Mouse (Mus musculus) liver, embryonic 14.5 days (tissue): ENCODE data around the gene Cln5. TPM values are rescaled to one million over a fixed set of nuclear protein-coding genes. Genes with fewer than 3 reads are reported as not detected.

Experiments used
- ATAC-seq: fragments of 200-750 bp; cut with Nextera tagmentation; 2 replicates; pipeline ENCODE4 v1.8.0; 2017; ENCODE audit warnings: moderate number of reproducible peaks, mild to moderate bottlenecking, moderate library complexity; ENCODE audit not compliant: insufficient read depth
- DNase-seq, 3 experiments: peaks; one replicate each; pipeline ENCODE4 v3.0.0-alpha.2; 2012 to 2013; ENCODE audit warnings: low read depth in 3 of 3, low spot score in 3 of 3
- H3K27ac ChIP-seq: fragments of 300-500 bp; sonication (generic); 2 replicates; pipeline ENCODE4 v1.5.1; 2014; ENCODE audit warnings: moderate library complexity, mild to moderate bottlenecking, control low read depth, inconsistent platforms
- H3K27me3 ChIP-seq: fragments of 300-500 bp; sonication (generic); 2 replicates; pipeline ENCODE4 v1.6.1; 2014; ENCODE audit warnings: mild to moderate bottlenecking, low read length, moderate library complexity; ENCODE audit not compliant: control insufficient read depth, insufficient read depth
- H3K36me3 ChIP-seq: fragments of 300-500 bp; sonication (generic); replicated peaks from 2 replicates; pipeline ENCODE4 v1.6.1; 2014; ENCODE audit warnings: low read depth; ENCODE audit not compliant: control insufficient read depth, insufficient read depth
- H3K4me1 ChIP-seq, 2 experiments: fragments of 200-500 bp in 1 of 2; fragments of 300-500 bp in 1 of 2; sonication (generic) in 1 of 2; replicated peaks; 2 replicates each; pipeline ENCODE4 v1.6.1; 2012 to 2014; ENCODE audit warnings: antibody characterized with exemption in 1 of 2, inconsistent platforms in 1 of 2, low read length in 1 of 2; ENCODE audit not compliant: control insufficient read depth in 2 of 2, insufficient read depth in 2 of 2
- H3K4me2 ChIP-seq: fragments of 300-500 bp; sonication (generic); 2 replicates; pipeline ENCODE4 v1.6.1; 2014; ENCODE audit warnings: low read depth, mild to moderate bottlenecking, control low read depth, moderate library complexity
- H3K4me3 ChIP-seq, 2 experiments: fragments of 200-500 bp in 1 of 2; fragments of 300-500 bp in 1 of 2; sonication (generic) in 1 of 2; 2 replicates each; pipeline ENCODE4 v1.5.1; 2012 to 2014; ENCODE audit warnings: low read depth in 2 of 2, low read length in 2 of 2, mild to moderate bottlenecking in 2 of 2, control low read depth in 1 of 2, inconsistent platforms in 1 of 2, moderate library complexity in 1 of 2; ENCODE audit not compliant: insufficient read depth in 1 of 2
- H3K9ac ChIP-seq: fragments of 300-500 bp; sonication (generic); replicated peaks from 2 replicates; pipeline ENCODE4 v1.6.1; 2014; ENCODE audit warnings: mild to moderate bottlenecking, control low read depth, moderate library complexity
- H3K9me3 ChIP-seq: fragments of 300-500 bp; sonication (generic); 2 replicates; pipeline ENCODE4 v1.6.1; 2016; ENCODE audit warnings: low read length, mixed read lengths; ENCODE audit not compliant: control insufficient read depth
- CTCF ChIP-seq: IDR thresholded peaks from 2 replicates; pipeline ENCODE4 v1.5.1; 2016; ENCODE audit warnings: antibody characterized with exemption, low read depth, control low read depth
- EP300 ChIP-seq: IDR thresholded peaks from 2 replicates; pipeline ENCODE4 v1.6.1; 2016; ENCODE audit warnings: antibody characterized with exemption, low read depth
- WGBS: fragments of 180-500 bp; shearing (Covaris S2); extraction: QIAGEN DNeasy Blood & Tissue Kit; methylation state at CpG from one replicate; pipeline ENCODE4 v1.1.7; 2014; ENCODE audit not compliant: insufficient replicate concordance; 5-methylcytosine and 5-hydroxymethylcytosine counted together
- polyA plus RNA-seq, 2 experiments: library from polyadenylated mRNA; depleted of rRNA in 1 of 2; stranded (reverse) in 1 of 2; unstranded in 1 of 2; fragments of >200 nt; fragmentation: Nextera tagmentation in 1 of 2; extraction: Ambion mirVana in 1 of 2; gene quantifications; 2 replicates each; pipeline versions ENCODE4 v1.2.1 to v1.2.3; 2012 to 2014

The Cln5 gene
- polyA plus RNA-seq, 2 experiments, result 9.7 to 20.2 TPM

DNA sequence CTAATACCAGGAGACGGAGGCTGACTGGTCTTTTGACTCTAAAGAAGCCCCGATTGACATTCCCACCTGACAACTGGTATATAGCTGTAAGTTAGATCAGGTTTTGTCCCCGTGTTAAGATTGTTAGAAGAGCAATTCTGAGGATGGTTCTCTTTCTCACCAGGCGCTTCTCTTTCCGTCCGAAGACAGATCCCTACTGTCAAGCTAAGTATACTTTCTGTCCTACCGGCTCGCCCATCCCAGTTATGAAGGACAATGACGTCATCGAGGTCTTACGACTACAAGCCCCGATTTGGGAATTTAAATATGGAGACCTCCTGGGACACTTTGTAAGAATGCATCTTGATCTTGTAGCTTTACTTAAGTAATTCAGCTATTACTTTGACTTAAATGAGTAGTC, 1.5 kb downstream of the Cln5 start:
- Histone ChIP-seq H3K27me3 (no peaks in the 10 kb centered on the region), H3K4me2 (peak overlapping the region; percentile 95), H3K4me1 (peaks cover 0 to 10% of the 10 kb centered on the region in 2 experiments; a peak in 3 of 4 replicates), H3K9ac (no peak overlapping the region), H3K9me3 (no peaks in the 10 kb centered on the region), H3K27ac (no peak overlapping the region), H3K4me3 (peak overlapping the region in 1 of 2 experiments; percentile 6; a peak in 1 of 4 replicates), H3K36me3 (peaks cover 18% of the 10 kb centered on the region)
- 86% methylated on average over 12 of the region's 12 CpGs for WGBS
- no peak for DNase-seq
- TF ChIP-seq EP300 (no peak), CTCF (no peak)
- no peak for ATAC-seq

DNA sequence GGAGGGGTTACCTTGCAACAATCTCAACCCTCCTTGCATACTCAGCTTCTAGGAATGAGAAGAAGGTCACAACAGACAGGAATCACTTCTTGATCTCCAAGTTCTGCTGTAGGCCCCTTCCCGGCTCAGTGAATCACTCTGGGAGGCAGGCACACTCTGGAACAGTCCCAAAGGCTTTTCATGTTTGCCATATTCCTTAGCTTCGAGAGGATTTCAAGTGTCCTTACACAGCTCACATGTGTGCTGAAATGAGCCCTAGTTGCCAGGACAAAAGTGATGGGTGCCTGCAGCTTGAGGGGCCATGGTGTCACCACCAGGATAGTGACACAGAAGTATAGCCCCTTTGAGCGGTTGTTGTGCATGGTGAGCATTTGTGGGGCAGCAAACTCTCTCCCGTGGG, 2.7 kb downstream of the Cln5 start:
- no peak for TF ChIP-seq CTCF
- no peak for TF ChIP-seq EP300
- H3K36me3 ChIP-seq, result peaks cover 27% of the 10 kb centered on the region
- no peak overlapping the region for H3K9ac ChIP-seq
- H3K4me2 ChIP-seq, result no peak overlapping the region
- H3K27ac ChIP-seq, result no peak overlapping the region
- no peak for ATAC-seq
- H3K4me1 ChIP-seq, result peaks cover 0 to 10% of the 10 kb centered on the region in 2 experiments; a peak in 3 of 4 replicates
- 75% methylated on average over 4 of the region's 4 CpGs for WGBS
- H3K27me3 ChIP-seq, result no peaks in the 10 kb centered on the region
- H3K9me3 ChIP-seq, result no peaks in the 10 kb centered on the region
- DNase-seq, result no peak
- H3K4me3 ChIP-seq, result no peak overlapping the region

DNA sequence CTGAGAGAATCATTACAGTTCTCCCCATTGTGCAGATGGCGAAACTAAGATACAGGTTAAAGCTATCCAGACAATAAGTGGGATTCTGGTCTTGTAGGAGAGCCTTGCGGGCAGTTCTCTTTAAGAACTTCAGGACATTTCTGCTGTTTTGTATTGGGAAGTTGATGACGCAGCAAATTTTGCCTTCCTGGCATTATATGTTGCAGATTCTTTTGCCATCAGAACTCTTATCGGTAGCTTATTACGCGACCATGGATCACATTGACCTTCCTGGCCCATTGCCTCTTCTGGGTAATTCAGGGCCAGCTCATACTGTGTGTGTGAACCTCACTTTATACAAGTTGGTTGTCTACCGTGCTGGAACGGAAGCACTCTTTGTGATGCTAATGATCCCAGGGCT, 3.8 kb downstream of the Cln5 start:
- DNase-seq, result no peak
- Histone ChIP-seq H3K27ac (no peak overlapping the region), H3K9ac (no peak overlapping the region), H3K9me3 (no peaks in the 10 kb centered on the region), H3K4me2 (no peak overlapping the region), H3K4me3 (no peak overlapping the region), H3K27me3 (no peaks in the 10 kb centered on the region), H3K4me1 (peaks cover 0 to 10% of the 10 kb centered on the region in 2 experiments; a peak in 3 of 4 replicates), H3K36me3 (peaks cover 27% of the 10 kb centered on the region)
- no peak for ATAC-seq
- TF ChIP-seq EP300 (no peak), CTCF (no peak)
- WGBS, result 87% methylated on average over 8 of the region's 8 CpGs

DNA sequence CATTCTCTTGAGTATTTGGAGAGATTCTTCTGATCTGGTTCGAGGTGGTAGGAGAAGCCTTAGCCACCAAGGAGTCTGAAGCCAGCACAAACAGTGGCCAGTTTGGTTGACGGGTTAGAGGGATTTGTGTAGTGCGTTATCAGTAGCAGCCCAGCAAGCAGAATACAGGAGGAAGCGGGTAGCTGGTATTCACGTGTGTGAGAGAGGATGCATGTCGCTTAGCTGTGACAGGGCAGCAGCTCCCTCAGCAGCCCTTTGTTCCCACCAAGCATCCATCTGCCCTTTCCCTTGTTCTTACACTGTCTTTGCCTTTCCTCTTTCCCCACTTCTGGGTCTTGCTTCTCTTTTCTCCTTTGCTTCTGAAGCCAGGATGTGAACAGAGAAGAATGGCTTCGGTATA, 5.2 kb downstream of the Cln5 start:
- no peaks in the 10 kb centered on the region for H3K9me3 ChIP-seq
- ATAC-seq (no peak), DNase-seq (no peak)
- H3K27me3 ChIP-seq, result no peaks in the 10 kb centered on the region
- H3K27ac ChIP-seq, result no peak overlapping the region
- WGBS, result 43% methylated on average over 7 of the region's 7 CpGs
- H3K9ac ChIP-seq, result no peak overlapping the region
- H3K36me3 ChIP-seq, result peaks cover 32% of the 10 kb centered on the region
- TF ChIP-seq CTCF (no peak), EP300 (no peak)
- no peak overlapping the region for H3K4me3 ChIP-seq
- H3K4me1 ChIP-seq, result peaks cover 0 to 4% of the 10 kb centered on the region in 2 experiments; a peak in 3 of 4 replicates
- no peak overlapping the region for H3K4me2 ChIP-seq

DNA sequence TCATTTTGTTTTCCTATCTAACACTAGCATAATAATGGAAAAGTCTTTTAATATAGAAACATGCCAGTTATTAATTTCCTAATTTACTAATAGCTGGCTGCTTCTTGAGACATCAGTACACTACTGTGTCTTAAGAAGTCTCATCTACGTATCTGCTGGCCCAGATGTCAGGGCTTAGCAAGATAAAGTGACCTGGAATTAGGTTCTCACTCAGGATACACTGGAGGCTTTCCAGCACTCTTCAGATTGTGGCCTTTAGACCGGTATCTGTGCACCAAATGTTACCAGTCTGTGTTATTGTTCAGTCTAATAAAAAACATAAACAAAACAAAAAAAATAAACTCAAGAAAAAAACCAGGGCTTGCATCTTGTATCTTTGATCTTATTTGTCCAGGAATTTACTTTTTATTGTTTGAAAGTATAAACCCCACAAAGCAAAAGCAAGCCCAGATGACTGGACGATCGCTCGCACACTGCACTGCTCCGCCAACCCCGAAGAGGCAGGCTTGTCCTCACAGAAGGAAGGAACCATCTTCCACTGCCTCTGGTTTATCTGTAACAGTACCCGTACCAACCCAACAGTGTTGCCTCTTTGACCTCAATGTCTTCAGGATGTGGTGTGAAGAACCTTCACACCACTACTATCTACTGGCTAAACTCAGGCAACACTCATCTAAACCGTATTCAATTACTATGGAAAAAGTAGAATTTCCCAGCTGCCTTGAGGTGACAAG, 7.4 kb downstream of the Cln5 start:
- no peak overlapping the region for H3K4me3 ChIP-seq
- H3K27ac ChIP-seq, result no peak overlapping the region
- H3K4me2 ChIP-seq, result no peak overlapping the region
- WGBS, result 77% methylated on average over 9 of the region's 9 CpGs
- peaks cover 27% of the 10 kb centered on the region for H3K36me3 ChIP-seq
- no peaks in the 10 kb centered on the region for H3K27me3 ChIP-seq
- no peaks in the 10 kb centered on the region; a peak in 1 of 4 replicates for H3K4me1 ChIP-seq
- no peaks in the 10 kb centered on the region for H3K9me3 ChIP-seq
- no peak for ATAC-seq
- no peak for TF ChIP-seq CTCF
- TF ChIP-seq EP300, result no peak
- H3K9ac ChIP-seq, result no peak overlapping the region
- no peak for DNase-seq
